Mouse (Mus musculus): ENCODE data around the gene Rpl22.

The Rpl22 gene

GRCm38 (mm10) chr4:152338419-152339292 is 13.1 kb downstream of the Rpl22 start, which contains the start of gene Chd5:
Gene Chd5, plus strand, starts transcription at chr4:152338651.
- no peak for DNase-seq (ENCODE audit: low spot score)

- DNase-seq (ENCODE audit: low spot score): no peak
These were observed 13.8 kb downstream of the Rpl22 start for GRCm38 (mm10) chr4:152339293-152339790.

- DNase-seq (ENCODE audit: low spot score): no peak
These were observed 15.2 kb downstream of the Rpl22 start for GRCm38 (mm10) chr4:152340584-152341284.

- peak; percentile 17 for DNase-seq (ENCODE audit: low spot score)
These were observed 17.8 kb downstream of the Rpl22 start for GRCm38 (mm10) chr4:152343296-152343695.

- no peak for DNase-seq (ENCODE audit: low spot score)
These were observed 19.1 kb downstream of the Rpl22 start for GRCm38 (mm10) chr4:152344651-152345050.

GRCm38 (mm10) chr4:152345120-152345889 is 19.8 kb downstream of the Rpl22 start:
- DNase-seq (ENCODE audit: low spot score): peak; percentile 71

GRCm38 (mm10) chr4:152349837-152350381 is 24.4 kb downstream of the Rpl22 start:
- DNase-seq (ENCODE audit: low spot score): no peak

- no peak for DNase-seq (ENCODE audit: low spot score)
These were observed 25.3 kb downstream of the Rpl22 start for GRCm38 (mm10) chr4:152350722-152351421.

- DNase-seq (ENCODE audit: low spot score): no peak
These were observed 26.1 kb downstream of the Rpl22 start for GRCm38 (mm10) chr4:152351422-152352305.

- no peak for DNase-seq (ENCODE audit: low spot score)
These were observed 28.5 kb downstream of the Rpl22 start for GRCm38 (mm10) chr4:152353886-152354637.

- no peak for DNase-seq (ENCODE audit: low spot score)
These were observed 30.1 kb downstream of the Rpl22 start for GRCm38 (mm10) chr4:152355672-152356071.

GRCm38 (mm10) chr4:152359700-152360099 is 34.2 kb downstream of the Rpl22 start:
- no peak for DNase-seq (ENCODE audit: low spot score)

- peak; percentile 38 for DNase-seq (ENCODE audit: low spot score)
These were observed 35.3 kb downstream of the Rpl22 start for GRCm38 (mm10) chr4:152360855-152361254.

- DNase-seq (ENCODE audit: low spot score): peak; percentile 14
These were observed 36.6 kb downstream of the Rpl22 start for GRCm38 (mm10) chr4:152362180-152362579.

- DNase-seq (ENCODE audit: low spot score): no peak
These were observed 39.7 kb downstream of the Rpl22 start for GRCm38 (mm10) chr4:152365228-152365627.

- no peak for DNase-seq (ENCODE audit: low spot score)
These were observed 57.1 kb downstream of the Rpl22 start for GRCm38 (mm10) chr4:152382528-152383252.
